Mouse (Mus musculus): ENCODE results near the gene Unc5c. TPM values are rescaled to one million over a fixed set of nuclear protein-coding genes. Genes with fewer than 3 reads are reported as not detected.

Unc5c gene
- polyA plus RNA-seq (2015; fragmentation: Nextera tagmentation; extraction: Ambion mirVana): 0.50 and 0.52 TPM in 2 replicates

- no peak for DNase-seq (ENCODE audit: low spot score)
Measured at GRCm38 (mm10) chr3:141465104-141465705, at the start of gene Unc5c. TSS of gene Unc5c (plus strand) at chr3:141465216.

GRCm38 (mm10) chr3:141457475-141457874 lies 7.5 kb upstream of the Unc5c start:
- DNase-seq (ENCODE audit: low spot score): no peak

GRCm38 (mm10) chr3:141462482-141462881 lies 2.5 kb upstream of the Unc5c start:
- DNase-seq (ENCODE audit: low spot score): no peak

GRCm38 (mm10) chr3:141464691-141465103 lies 319 bp upstream of the Unc5c start:
- no peak for DNase-seq (ENCODE audit: low spot score)

GRCm38 (mm10) chr3:141466061-141466460 lies 1.0 kb downstream of the Unc5c start:
- DNase-seq (ENCODE audit: low spot score): no peak

- no peak for DNase-seq (ENCODE audit: low spot score)
Measured at GRCm38 (mm10) chr3:141466727-141467335, 1.8 kb downstream of the Unc5c start.

- no peak for DNase-seq (ENCODE audit: low spot score)
Measured at GRCm38 (mm10) chr3:141469338-141469737, 4.3 kb downstream of the Unc5c start.

- DNase-seq (ENCODE audit: low spot score): no peak
Measured at GRCm38 (mm10) chr3:141473205-141473604, 8.2 kb downstream of the Unc5c start.

- DNase-seq (ENCODE audit: low spot score): no peak
Measured at GRCm38 (mm10) chr3:141475389-141475788, 10.4 kb downstream of the Unc5c start.

- no peak for DNase-seq (ENCODE audit: low spot score)
Measured at GRCm38 (mm10) chr3:141475919-141476318, 10.9 kb downstream of the Unc5c start.

- no peak for DNase-seq (ENCODE audit: low spot score)
Measured at GRCm38 (mm10) chr3:141476670-141477069, 11.7 kb downstream of the Unc5c start.

GRCm38 (mm10) chr3:141482465-141482864 lies 17.4 kb downstream of the Unc5c start:
- DNase-seq (ENCODE audit: low spot score): no peak

GRCm38 (mm10) chr3:141483665-141484431 lies 18.8 kb downstream of the Unc5c start:
- no peak for DNase-seq (ENCODE audit: low spot score)

GRCm38 (mm10) chr3:141485218-141485617 lies 20.2 kb downstream of the Unc5c start:
- no peak for DNase-seq (ENCODE audit: low spot score)

GRCm38 (mm10) chr3:141490647-141491046 lies 25.6 kb downstream of the Unc5c start:
- DNase-seq (ENCODE audit: low spot score): no peak

- no peak for DNase-seq (ENCODE audit: low spot score)
Measured at GRCm38 (mm10) chr3:141491272-141491950, 26.4 kb downstream of the Unc5c start.

- DNase-seq (ENCODE audit: low spot score): no peak
Measured at GRCm38 (mm10) chr3:141491951-141492310, 26.9 kb downstream of the Unc5c start.

- no peak for DNase-seq (ENCODE audit: low spot score)
Measured at GRCm38 (mm10) chr3:141493000-141493399, 28.0 kb downstream of the Unc5c start.

GRCm38 (mm10) chr3:141498348-141499056 lies 33.5 kb downstream of the Unc5c start:
- DNase-seq (ENCODE audit: low spot score): no peak

- no peak for DNase-seq (ENCODE audit: low spot score)
Measured at GRCm38 (mm10) chr3:141501845-141502505, 37.0 kb downstream of the Unc5c start.

- no peak for DNase-seq (ENCODE audit: low spot score)
Measured at GRCm38 (mm10) chr3:141503331-141503730, 38.3 kb downstream of the Unc5c start.
